Mouse (Mus musculus) testis, adult 2 months (tissue): ENCODE measurements around the gene Cx3cl1.

ENCODE experiments used
- CTCF ChIP-seq: fragments of 200-500 bp; IDR thresholded peaks from 2 replicates; pipeline ENCODE4 v1.5.1; 2012; ENCODE audit warnings: low read depth, mild to moderate bottlenecking, inconsistent platforms, low read length, moderate library complexity; ENCODE audit not compliant: control insufficient read depth, insufficient read depth, insufficient replicate concordance
- POLR2A ChIP-seq: fragments of 200-500 bp; IDR thresholded peaks from 2 replicates; pipeline ENCODE4 v1.6.1; 2012; ENCODE audit warnings: low read depth, mild to moderate bottlenecking, inconsistent platforms, low read length, moderate library complexity; ENCODE audit not compliant: control insufficient read depth

- TF ChIP-seq POLR2A (no peak), CTCF (no peak)
Measured at GRCm38 (mm10) chr8:94805811-94806210, 34.0 kb downstream of the Cx3cl1 start.
